Mouse (Mus musculus): ENCODE data around the gene Smc6. TPM values are rescaled to one million over a fixed set of nuclear protein-coding genes. Genes with fewer than 3 reads are reported as not detected.
A peak's percentile ranks its signal among the peaks of the same experiment; 100 is the strongest.

Gene Smc6
- total RNA-seq, 2 experiments from 2014 or later: 33.7 to 33.8 TPM

- H3K27ac ChIP-seq: peak overlapping the region; percentile 64
- intact Hi-C loops (cut with DNase I): no loop called here
- no peak overlapping the region for H3K4me3 ChIP-seq
- DNase-seq (ENCODE audit: extremely low spot score in 1 of 2, low spot score in 2 of 2): peak; percentile 74 to 81
- peak; percentile 64 for TF ChIP-seq CTCF (IDR thresholded peaks at IDR 0.05)
These were observed 85.2 kb downstream of the Smc6 start for GRCm38 (mm10) chr12:11350895-11351294.

GRCm38 (mm10) chr12:11362435-11362834 is 96.7 kb downstream of the Smc6 start:
- Histone ChIP-seq H3K4me3 (no peak overlapping the region), H3K27ac (no peak overlapping the region)
- intact Hi-C loops (cut with DNase I): no loop called here
- DNase-seq (ENCODE audit: extremely low spot score in 1 of 2, low spot score in 2 of 2): no peak
- TF ChIP-seq CTCF (IDR thresholded peaks at IDR 0.05): no peak

DNA sequence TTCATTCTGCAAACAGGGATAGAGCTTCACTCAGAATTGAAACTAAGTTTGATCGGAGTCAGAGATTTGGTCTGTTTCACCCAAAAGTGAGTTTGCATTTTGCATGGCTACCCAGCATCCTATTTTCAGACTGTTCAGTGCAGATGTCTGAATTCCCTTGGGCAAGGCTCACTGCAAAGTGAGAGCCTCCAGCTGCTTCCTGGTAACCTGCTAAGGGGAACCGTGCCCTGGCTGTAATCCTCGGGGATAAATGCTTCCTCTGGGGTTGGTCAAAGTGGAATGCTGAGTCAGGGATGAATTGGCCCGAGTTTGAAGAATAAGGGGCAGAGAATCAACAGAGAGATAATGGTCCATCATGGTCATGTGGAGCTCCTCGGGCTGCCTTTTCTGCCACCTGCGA is 99.2 kb downstream of the Smc6 start:
- TF ChIP-seq CTCF (IDR thresholded peaks at IDR 0.05): no peak
- DNase-seq (ENCODE audit: extremely low spot score in 1 of 2, low spot score in 2 of 2): no peak
- intact Hi-C loops (cut with DNase I): no loop called here
- Histone ChIP-seq H3K27ac (peak overlapping the region; percentile 28; the same call in 1 of the 2 replicates), H3K4me3 (no peak overlapping the region)

DNA sequence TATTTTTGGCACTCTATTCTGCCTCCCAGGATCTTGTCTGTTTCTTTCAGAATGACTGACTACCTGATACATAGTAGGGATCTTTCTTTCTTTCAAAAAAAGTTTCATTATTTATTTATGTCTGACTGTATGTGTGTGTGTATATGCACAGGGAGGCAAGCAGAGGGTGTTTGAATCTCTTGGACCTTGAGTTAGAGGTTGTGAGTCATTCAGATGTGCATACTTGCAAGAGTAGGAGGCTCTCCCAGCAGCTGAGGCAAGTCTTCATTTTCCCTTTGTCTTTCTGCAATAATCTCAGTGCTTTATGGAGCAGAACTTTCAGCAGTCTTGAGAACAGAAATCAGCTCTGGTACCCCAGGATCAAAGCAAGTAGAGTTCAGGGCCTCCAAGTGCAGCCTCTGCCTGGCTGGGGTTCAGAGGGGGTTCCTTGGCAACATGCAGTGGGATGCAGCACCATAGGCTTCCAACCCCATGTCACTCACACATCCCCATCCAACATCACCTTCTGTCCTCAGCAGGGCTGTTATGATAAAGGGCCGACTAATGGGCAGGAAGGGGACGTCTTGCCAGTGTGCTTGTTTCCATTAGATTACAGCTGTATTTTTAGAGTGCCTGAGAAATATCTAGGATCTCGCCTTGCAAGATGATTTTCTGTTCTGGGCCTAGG is 101.5 kb downstream of the Smc6 start:
- no peak for DNase-seq (ENCODE audit: extremely low spot score in 1 of 2, low spot score in 2 of 2)
- H3K27ac ChIP-seq: peak overlapping the region; percentile 56; the same call in 1 of the 2 replicates
- intact Hi-C loops (cut with DNase I): no loop called here
- H3K4me3 ChIP-seq: no peak overlapping the region
- TF ChIP-seq CTCF (IDR thresholded peaks at IDR 0.05): no peak

Small RNAs within 50 kb of the gene (microRNA-seq; reads per million reads assigned to microRNA genes)
- gene Mir7675: 0 reads per million in 2 experiments

Other genes with a start within 250 kb of the Smc6 start
- gene Kcns3, start 114.8 kb upstream of the Smc6 start, total RNA-seq (2021): 1 to 10 TPM; 7.1 to 7.9 TPM
- not detected for gene Msgn1, start 56.9 kb upstream of the Smc6 start, total RNA-seq (2021)
- gene Gen1, start 85 bp upstream of the Smc6 start, total RNA-seq (2021): 1 to 10 TPM; 2.9 TPM
- gene Vsnl1, start 170.7 kb downstream of the Smc6 start, total RNA-seq (2021): 100 to 1,000 TPM; 637 to 675 TPM
- 1 to 10 TPM; 2.1 to 2.9 TPM for gene Rad51ap2, start 190.2 kb downstream of the Smc6 start, total RNA-seq (2021)

All from left cerebral cortex, adult 2 months (tissue).